Mouse (Mus musculus) myocyte (in vitro differentiated cells): ENCODE data around the gene Sppl3.

Experiments
- CEBPB ChIP-seq: IDR thresholded peaks from 2 replicates; pipeline ENCODE4 v1.6.1; 2011; ENCODE audit warnings: mild to moderate bottlenecking, moderate library complexity; ENCODE audit not compliant: poor library complexity, insufficient read depth, severe bottlenecking
- E2F4 ChIP-seq: IDR thresholded peaks from one replicate; pipeline ENCODE4 v1.6.1; 2011; ENCODE audit warnings: mild to moderate bottlenecking, control low read depth, moderate library complexity; ENCODE audit not compliant: insufficient read depth
- MYOG ChIP-seq, 3 experiments: IDR thresholded peaks; one replicate each; pipeline ENCODE4 v1.6.1; 2011; ENCODE audit warnings: control low read depth in 2 of 3, low read depth in 2 of 3, mild to moderate bottlenecking in 2 of 3; ENCODE audit not compliant: insufficient read length in 2 of 3, control insufficient read depth in 1 of 3, insufficient read depth in 1 of 3
- POLR2A ChIP-seq: IDR thresholded peaks from one replicate; pipeline ENCODE4 v1.6.1; 2011; ENCODE audit warnings: low read depth, mild to moderate bottlenecking, control low read depth, moderate library complexity; ENCODE audit not compliant: insufficient read length
- POLR2AphosphoS2 ChIP-seq: IDR thresholded peaks from one replicate; pipeline ENCODE4 v1.6.1; 2011; ENCODE audit warnings: low read depth, control low read depth; ENCODE audit not compliant: insufficient read length
- TCF12 ChIP-seq: IDR thresholded peaks from one replicate; pipeline ENCODE4 v1.6.1; 2011; ENCODE audit warnings: mild to moderate bottlenecking, control low read depth; ENCODE audit not compliant: poor library complexity, insufficient read depth, severe bottlenecking
- TCF3 ChIP-seq: IDR thresholded peaks from one replicate; pipeline ENCODE4 v1.6.1; 2011; ENCODE audit warnings: low read depth, control low read depth; ENCODE audit not compliant: insufficient read length
- USF1 ChIP-seq: IDR thresholded peaks from one replicate; pipeline ENCODE4 v1.6.1; 2011; ENCODE audit warnings: low read depth, mild to moderate bottlenecking, control low read depth, moderate library complexity

DNA sequence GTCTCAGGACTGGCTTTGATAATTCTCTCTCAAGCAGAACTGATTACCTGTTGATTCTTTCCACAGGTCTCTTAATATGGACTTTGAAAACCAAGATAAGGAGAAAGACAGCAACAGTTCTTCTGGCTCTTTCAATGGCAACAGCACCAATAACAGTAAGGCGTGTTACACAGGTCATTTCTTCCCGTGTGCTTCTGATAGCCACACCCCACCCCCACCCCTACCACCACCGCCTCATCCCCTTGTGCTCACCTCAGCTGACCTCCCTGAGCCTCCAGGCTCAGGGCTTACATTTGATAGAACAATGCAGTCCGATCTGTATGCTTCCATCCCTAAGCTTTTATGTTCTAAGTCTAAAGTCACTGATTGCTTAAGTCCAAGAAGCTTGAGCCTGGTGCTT is 63.8 kb downstream of the Sppl3 start:
- TF ChIP-seq TCF3 (no peak), POLR2A (no peak), TCF12 (no peak), POLR2AphosphoS2 (no peak), USF1 (no peak), E2F4 (no peak), MYOG (IDR thresholded peaks at IDR 0.05; ENCODE audit: control insufficient read depth in 1 of 3, insufficient read depth in 1 of 3, insufficient read length in 2 of 3, low read depth in 2 of 3) (no peak), CEBPB (no peak)
